Mouse (Mus musculus): ENCODE results near the gene Mad1l1.

The Mad1l1 gene

DNA sequence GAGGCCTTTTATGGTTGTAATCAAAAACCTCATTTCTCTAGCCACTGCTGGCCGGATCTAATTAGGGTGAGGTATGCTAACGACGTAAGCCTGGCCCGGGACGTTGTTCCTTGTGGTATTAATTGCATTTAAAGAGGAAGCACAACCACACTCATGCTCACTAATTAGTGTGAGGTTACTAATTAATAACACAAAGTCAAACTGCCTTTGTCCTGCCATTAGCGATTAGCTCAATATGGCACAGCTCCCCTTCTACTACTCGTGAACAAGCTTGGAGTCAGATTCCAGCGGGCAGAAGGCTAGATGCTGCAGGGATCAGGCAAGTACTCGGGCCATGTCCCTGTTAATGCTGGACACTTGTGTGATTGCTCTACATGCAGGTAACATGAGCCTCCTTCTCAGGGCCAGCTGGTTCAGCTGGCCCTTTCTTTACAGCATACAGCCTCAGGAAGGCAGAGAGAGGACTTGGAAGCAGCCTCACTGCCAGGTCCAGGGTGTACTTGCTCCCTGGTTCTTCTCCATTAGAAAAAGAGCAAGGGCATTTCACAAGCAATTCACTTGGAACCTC lies 192.9 kb downstream of the Mad1l1 start:
- peak; percentile 24 for DNase-seq (ENCODE audit: low spot score)

GRCm38 (mm10) chr5:140127981-140128380 lies 193.4 kb downstream of the Mad1l1 start:
- DNase-seq (ENCODE audit: low spot score), result no peak

DNA sequence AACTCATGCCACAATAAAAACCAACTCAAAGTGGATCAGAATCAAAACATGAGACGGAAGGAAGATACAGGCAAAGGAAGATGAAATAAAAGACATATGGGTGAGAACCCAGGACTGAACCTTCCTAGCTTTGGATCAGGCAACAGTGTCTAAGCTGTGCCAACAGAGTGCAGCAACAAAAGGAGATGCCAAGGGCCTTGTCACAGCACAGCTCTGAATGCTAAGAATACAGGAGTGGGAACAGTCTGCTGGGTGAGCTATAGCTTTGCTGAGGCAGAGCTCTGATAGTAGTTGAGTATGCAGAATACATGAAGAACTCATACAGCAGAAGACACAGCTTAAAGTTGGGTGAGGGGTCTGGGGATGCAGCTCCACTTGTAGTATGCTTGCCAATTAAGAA lies 196.7 kb downstream of the Mad1l1 start:
- no peak for DNase-seq (ENCODE audit: low spot score)

DNA sequence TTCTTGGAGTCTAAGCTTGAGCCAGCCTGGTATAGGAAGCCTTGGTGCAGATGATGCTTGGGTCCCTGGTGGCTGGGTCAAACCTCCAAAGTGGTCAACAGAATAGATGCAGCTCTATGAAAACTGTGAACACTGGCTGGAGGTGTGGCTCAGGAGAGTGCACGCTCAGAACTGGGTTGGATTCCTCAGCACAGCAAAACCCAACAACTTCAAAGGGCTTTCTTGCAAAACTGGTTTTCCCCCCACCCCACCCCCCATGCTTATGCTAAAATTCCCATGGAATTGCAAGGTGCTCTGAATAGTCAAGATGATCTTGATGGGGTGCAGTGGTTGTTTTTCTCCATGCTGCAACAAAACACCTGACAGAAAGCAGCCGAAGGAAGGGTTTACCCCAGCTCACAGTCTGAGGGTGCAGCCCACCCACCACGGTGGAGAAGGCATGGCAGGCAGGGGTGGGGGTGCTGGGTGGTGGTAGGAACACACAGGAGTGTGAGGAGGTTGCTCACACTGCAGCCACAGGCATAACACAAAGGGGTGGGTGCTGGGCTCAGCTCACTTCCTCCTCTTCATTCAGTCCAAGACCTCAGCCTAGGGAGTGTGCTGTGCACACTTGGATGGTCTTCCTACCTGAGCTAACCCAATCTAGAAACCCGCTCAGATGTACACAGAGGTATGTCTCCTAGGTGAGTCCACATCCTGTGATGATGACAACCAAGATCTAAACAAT lies 197.5 kb downstream of the Mad1l1 start:
- no peak for DNase-seq (ENCODE audit: low spot score)

GRCm38 (mm10) chr5:140123194-140123593 lies 198.2 kb downstream of the Mad1l1 start:
- peak; percentile 55 for DNase-seq (ENCODE audit: low spot score)

GRCm38 (mm10) chr5:140121966-140122365 lies 199.4 kb downstream of the Mad1l1 start:
- DNase-seq (ENCODE audit: low spot score), result peak; percentile 74

GRCm38 (mm10) chr5:140118921-140119320 lies 202.4 kb downstream of the Mad1l1 start:
- no peak for DNase-seq (ENCODE audit: low spot score)

DNA sequence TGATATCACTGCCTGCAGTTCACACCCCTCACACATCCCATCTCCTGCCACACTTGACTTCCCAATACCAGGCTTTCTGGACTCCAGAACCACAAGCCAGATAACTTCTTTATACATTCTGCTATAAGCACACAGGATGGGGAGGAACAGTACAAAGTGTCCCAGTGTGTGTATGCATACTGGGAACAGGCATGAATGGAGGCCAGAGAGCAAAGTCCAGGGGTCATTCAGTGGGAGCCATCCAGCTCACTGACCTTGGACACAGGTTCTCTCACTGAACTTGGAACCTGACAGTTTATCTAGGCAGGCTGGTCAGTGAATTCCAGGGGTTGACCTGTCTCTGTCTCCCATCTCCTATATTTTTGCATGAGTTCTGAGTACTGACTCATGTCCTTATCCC lies 203.4 kb downstream of the Mad1l1 start:
- DNase-seq (ENCODE audit: low spot score), result no peak

DNA sequence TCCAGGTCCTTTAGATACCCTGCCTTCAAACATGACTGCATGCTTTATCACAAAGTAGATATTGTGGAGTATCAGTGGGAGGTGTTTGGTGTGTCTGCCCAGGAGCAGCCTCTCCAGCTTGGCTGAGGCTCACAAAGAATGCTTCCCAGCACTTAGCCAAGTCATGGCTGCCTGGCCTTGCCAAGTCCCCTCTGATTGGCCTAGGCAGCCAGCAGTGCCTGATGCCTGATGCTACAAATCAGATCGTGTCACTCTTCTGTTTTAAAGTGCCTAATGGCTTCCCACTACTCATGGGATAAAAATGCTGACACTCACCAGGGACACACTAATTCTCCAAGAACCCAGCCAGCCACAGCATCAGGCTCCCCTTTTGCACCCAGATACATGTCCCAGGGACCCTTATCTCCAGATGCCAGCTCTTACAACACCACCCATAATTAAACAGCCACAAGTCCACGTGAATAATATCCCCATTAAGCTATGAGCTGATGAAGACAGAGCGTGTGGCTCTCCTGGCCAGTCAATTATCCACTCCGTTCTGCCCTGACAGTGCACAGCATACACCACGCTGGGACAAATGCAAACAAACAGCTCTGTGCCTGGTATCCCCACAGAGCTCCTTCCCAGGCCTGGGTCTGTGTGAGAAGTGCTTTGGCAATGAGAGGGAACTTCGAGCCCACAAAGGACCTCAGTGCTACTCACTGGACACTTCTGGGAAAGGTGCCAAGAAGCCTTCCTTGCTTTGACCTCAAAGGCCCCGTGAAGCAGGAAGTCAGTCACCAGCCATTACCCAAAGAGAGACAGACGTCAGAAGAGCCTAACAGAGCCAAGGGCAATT lies 205.7 kb downstream of the Mad1l1 start:
- DNase-seq (ENCODE audit: low spot score), result peak; percentile 92

DNA sequence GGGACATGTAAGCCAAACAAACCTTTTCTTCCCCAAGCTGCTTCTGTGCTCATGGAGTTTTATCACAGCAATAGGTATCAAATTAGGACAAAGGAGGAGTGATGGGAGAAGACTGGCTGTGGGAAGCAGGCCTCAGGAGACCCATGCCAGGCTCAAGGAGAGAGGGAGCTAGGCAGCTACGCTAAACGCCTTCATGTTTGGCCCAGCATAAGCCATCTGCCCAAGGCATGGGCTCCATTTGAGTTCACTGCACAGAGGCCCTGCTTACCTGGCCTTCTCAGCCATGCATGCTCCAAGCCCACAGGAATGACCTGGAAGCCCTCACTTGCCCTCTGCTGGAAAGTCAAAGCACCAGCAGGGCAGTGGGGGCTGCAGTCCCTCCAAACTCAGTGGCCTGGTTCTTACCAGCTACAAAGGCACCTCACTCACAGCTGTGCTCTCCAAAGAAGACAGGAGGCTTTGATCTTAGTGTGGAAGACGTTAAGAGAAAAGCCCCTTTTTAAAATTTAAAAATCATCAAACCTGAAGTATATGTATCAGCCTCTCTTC lies 206.8 kb downstream of the Mad1l1 start:
- peak; percentile 29 for DNase-seq (ENCODE audit: low spot score)

GRCm38 (mm10) chr5:140113281-140113680 lies 208.1 kb downstream of the Mad1l1 start:
- DNase-seq (ENCODE audit: low spot score), result no peak

- DNase-seq (ENCODE audit: low spot score), result no peak
Measured at GRCm38 (mm10) chr5:140110024-140110423, 211.3 kb downstream of the Mad1l1 start.

- no peak for DNase-seq (ENCODE audit: low spot score)
Measured at GRCm38 (mm10) chr5:140107907-140108306, 213.4 kb downstream of the Mad1l1 start.

DNA sequence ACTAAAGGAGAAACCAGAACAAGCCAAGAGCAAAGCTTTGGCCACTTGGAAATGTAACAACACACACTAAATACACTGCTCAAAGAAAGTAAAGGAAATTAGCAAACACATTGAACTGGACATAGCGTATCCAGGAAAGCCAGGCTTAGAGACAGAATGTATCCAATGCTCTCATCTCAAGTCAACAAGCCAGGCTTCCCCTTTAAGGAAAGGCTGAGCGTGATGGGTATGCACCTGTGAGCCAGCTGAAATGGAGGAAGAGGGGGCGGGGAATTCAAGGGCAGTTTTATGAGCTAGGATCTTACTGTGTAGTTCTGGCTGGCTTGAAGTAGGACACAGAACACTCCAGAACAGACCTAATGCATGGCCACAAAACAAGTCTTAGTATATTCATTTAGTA lies 215.3 kb downstream of the Mad1l1 start:
- DNase-seq (ENCODE audit: low spot score), result no peak

DNA sequence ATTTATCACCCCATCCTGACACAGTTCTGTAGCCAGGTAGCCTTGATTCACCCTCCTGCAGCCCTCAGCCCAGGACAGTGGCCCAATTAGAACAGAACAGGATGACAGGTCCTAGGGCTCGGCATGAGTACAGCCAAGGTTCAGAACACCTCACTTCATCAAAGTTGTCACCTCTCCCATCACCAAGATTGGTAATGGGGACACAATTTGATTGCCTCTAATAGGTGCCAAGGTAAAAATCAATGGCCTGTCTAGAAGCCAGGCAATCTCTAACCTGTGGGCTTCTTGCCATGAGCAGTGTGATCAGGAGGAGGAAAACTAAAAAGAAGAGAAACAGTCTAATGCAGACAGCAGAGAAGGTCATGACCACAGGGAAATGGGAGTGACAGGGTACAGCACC lies 216.5 kb downstream of the Mad1l1 start:
- no peak for DNase-seq (ENCODE audit: low spot score)

DNA sequence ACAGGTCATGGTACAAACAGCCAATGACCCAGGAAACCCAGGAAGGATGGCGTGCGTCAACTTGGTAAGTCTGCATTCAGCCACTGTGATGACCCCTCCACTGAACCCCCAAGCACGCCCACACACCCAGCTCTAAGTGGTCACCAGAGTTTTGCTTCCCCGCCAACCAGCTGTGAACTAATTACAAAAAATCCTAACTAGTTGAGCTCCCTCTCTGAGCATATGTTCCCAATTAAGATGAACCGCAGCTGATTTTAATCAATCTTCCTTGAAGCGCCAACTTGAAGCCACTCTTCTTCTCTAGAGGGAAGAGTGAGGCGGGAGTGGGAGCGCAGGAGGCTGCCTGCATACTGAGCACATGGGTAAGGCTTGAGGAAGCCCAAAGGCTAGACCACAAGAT lies 218.6 kb downstream of the Mad1l1 start:
- DNase-seq (ENCODE audit: low spot score), result no peak

DNA sequence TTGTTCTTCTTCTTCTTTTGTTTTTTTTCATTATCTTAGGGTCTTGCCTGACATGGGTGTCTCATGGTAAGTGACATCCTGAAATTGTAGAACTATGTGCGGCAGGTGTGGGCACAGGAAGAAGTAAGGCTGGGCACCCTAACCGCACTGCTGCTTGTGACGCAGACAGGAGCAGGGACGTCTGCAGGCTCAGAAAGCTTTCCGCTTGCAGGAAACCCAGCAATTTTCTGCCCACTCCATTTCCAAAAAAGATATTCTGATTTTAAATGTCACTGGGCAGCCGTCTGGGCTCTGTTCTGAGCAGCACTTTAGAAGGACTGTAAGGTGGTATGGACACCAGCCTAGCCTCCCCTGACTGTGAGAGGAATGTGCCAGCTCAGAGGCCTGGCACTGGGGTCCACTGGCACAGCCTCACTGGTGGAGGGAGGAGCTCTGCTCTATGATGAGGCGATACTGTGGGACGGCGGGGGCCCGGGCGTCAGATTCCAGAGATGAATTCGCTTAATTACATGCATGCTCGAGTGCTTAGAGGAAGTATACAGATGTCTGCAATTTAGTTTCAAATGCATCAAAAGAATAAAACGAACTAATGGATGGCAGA lies 219.8 kb downstream of the Mad1l1 start:
- no peak for DNase-seq (ENCODE audit: low spot score)

DNA sequence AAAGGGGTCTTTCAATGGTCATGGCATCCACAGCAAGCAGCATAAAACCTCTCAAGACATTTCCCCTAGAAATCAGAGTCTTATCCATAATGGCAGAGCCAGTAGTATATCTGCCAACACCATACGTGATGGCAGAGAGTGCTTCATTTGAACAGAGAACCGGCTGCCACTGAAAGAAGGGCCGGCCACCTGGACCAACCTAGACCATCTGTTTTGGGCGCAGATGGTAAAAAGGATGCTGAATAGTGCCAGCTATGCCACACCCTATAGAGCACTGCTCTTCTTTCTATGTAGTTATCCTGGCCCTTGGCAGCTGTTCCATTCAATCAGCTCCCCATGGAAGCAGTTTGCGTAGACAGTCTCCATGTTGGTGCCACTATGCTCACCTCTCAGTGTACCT lies 222.6 kb downstream of the Mad1l1 start:
- DNase-seq (ENCODE audit: low spot score), result no peak

GRCm38 (mm10) chr5:140095203-140095602 lies 226.1 kb downstream of the Mad1l1 start:
- no peak for DNase-seq (ENCODE audit: low spot score)

- DNase-seq (ENCODE audit: low spot score), result no peak
Measured at GRCm38 (mm10) chr5:140093489-140093888, 227.9 kb downstream of the Mad1l1 start.

DNA sequence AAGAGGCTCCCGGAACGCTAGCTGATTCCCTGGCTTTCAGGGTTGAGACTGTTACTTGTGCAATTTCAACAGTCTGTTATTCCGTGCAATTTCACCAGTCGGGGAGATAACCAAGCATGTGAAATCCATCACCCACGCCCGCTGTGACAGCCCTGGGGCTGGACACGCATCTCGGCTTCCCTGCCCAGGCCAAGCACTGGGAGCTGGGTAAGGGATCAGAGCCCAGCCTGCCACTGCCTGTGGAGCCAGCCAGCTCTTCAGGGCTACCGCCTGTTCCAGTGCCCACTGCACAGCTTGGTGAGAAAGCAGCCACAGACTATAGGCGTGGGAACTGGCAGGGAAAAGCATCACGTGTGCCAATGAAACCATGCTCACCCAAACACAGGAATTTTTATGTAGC lies 229.8 kb downstream of the Mad1l1 start:
- DNase-seq (ENCODE audit: low spot score), result no peak

DNA sequence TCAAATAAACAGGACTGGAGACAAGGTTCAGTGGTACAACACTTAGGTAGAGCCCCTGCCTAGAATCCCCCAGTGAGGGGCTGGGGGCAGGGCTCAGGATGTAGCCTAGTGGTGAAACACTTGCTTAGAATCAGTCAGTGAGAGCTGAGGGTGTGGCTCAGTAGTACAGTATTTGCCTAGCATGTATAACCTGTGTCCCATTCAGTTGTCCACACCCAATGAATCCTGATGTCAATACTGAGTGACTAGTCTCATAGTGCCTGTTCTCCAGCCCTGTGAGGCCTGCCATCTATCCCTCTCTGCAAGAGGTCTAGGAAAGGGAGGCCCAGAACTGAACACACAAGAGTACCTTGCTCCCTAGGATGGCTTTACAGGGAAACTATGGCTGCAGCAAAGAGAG lies 232.1 kb downstream of the Mad1l1 start:
- DNase-seq (ENCODE audit: low spot score), result no peak

Data from MN1 (cell line).